Mouse (Mus musculus): Measurements from ENCODE around the gene Nampt.

The Nampt gene

DNA sequence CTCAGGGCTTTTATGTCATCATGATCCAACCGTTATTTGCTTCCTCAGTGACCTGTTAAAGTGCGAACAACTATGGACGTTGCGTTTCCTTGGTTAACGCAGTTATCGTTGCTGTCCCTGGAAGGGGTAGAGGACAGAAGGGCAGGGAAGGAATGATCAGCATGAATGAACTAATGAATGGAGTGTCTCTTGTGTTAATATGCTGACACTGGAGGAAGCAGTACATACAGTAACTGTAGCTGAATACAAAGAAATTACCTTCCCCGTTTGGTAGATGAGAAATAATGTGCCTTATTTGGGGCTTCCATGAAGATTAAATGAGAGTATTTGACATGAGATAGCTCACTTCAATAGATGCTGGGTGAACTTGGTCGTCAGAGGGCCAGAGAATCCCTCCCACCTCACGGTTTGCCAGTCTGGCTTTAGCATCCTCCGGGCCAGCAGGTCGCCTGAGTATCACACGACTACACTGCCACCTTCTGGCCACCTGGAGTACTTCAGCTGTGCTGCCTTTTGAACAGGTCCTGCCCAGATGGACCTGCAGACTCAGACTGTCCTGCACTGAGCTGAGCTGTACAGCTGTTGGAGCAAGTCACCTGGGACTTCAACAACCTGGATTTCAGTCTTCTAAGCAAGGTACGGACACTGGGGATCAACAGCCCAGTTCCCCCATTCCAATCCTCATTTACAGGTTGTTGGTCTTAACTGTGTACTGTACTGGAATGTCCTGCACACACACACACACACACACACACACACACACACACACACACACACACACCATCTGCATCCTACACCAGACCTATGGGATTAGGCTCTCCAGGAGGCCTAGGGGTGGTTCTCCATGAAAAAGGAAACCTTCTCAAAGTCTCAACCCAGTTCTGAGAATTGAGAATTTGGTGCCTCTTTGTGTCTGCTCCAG, 78.1 kb downstream of the Nampt start:
- DNase-seq (ENCODE audit: low read depth) = peak; percentile 75

DNA sequence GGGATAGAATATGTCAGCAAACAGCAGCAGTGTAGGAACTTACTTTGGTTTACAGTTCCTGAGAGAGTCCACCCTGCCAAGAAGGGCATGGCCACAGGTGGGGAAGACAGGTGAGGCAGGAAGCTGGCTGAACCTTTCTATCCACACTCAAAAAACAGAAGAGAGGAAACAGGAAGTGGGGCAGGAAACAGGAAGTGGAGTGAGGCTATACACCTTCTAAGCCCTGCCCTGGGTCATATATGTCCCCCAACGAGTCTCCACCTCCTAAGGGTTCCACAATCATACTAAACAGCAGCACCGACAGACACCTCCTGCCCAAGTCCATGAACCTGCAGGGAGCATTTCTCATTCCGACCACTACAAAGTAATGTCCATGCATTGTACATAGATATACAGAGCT, 81.7 kb downstream of the Nampt start:
- no peak for DNase-seq (ENCODE audit: low read depth)
